Mouse (Mus musculus) gastrocnemius, postnatal 25 days (tissue): ENCODE results near the gene Dgcr8. TPM values are rescaled to one million over a fixed set of nuclear protein-coding genes. Genes with fewer than 3 reads are reported as not detected.
"Not testable (repeated sequence)": the region's sequence is repeated elsewhere in the genome, so short reads cannot be mapped to it uniquely, and the experiment has no call there.

ENCODE experiments used
- DNase-seq: peaks from one replicate; pipeline ENCODE4 v3.0.0; 2022
- long read RNA-seq, 2 experiments: library from polyadenylated mRNA; stranded (forward); transcript quantifications; one replicate each; pipeline ENCODE4 v2.0.0; 2021
- total RNA-seq, 2 experiments: library from RNA; stranded (reverse); gene quantifications; 1 replicate in 1 of 2; 2 replicates in 1 of 2; pipeline ENCODE4 v1.2.3; 2021

The Dgcr8 gene
- 10 to 100 TPM; 14.7 to 16.2 TPM for total RNA-seq
- long read RNA-seq, experiment 1, full-length matches to known transcripts = 2 of 12 reads
- long read RNA-seq, experiment 1, partial matches to known transcripts = 2 of 12 reads
- long read RNA-seq, experiment 1, other reads (novel, unspliced or antisense) = 8 of 12 reads
- long read RNA-seq, experiment 2, full-length matches to known transcripts = 1 of 8 reads
- long read RNA-seq, experiment 2, partial matches to known transcripts = 0 of 8 reads
- long read RNA-seq, experiment 2, other reads (novel, unspliced or antisense) = 7 of 8 reads

DNA sequence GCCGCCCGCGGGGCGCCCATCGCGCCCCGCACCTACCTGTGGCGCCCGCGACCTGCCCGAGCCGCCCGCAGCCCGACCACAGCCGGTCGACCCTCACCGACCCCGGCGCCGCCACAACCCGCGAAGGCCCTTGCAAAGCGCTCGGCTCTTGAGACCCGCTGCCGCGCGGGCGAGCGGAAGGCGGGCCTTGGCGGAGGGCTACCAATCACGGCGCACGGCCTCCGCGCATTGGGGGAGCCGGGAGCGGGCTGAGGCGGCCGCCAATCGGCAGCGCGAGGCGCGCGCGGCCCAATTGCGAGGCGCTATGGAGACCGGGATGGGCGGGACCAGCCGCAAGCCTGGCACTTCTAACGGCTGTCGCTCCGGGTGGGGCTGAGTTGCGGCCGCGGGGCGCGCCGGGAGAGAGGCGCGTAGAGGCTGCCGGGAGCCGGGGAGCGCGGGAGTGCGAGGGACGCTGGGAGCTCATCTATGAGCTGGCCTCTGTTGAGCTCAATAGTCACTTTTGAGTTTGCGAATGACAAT lies at the start of gene Dgcr8:
Dgcr8 (minus strand) TSS at position 180 of the 522 bp plus-strand sequence.
- peak; percentile 99 for DNase-seq

GRCm38 (mm10) chr16:18337261-18337660 lies 48.2 kb upstream of the Dgcr8 start:
- no peak for DNase-seq

- DNase-seq = peak; percentile 41
These were observed 46.9 kb upstream of the Dgcr8 start for GRCm38 (mm10) chr16:18335981-18336380.

- DNase-seq = peak; percentile 44
These were observed 44.9 kb upstream of the Dgcr8 start for GRCm38 (mm10) chr16:18333976-18334375.

DNA sequence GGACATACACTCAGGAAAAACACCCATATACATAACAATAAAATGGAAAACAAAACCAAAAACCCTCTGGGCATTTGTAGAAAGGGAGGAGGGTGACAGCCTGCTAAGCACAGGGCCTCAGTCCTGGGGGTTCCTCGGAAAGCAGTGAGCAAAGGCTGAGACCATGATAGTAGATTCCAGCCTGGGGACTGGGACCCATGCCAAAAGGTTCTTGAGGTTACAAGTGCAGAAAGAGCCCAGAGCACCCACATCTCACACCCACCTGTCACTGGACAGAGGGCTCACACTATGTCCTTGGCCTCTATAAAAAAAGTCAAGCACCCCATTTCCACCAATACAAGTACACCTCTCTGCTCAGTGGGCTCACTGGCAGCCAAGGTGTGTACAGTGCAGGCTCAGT lies 39.5 kb upstream of the Dgcr8 start:
- no peak for DNase-seq

- no peak for DNase-seq
These were observed 38.9 kb upstream of the Dgcr8 start for GRCm38 (mm10) chr16:18327936-18328335.

- DNase-seq = no peak
These were observed 36.7 kb upstream of the Dgcr8 start for GRCm38 (mm10) chr16:18325741-18326140.

- DNase-seq = no peak
These were observed 35.0 kb upstream of the Dgcr8 start for GRCm38 (mm10) chr16:18324031-18324430.

DNA sequence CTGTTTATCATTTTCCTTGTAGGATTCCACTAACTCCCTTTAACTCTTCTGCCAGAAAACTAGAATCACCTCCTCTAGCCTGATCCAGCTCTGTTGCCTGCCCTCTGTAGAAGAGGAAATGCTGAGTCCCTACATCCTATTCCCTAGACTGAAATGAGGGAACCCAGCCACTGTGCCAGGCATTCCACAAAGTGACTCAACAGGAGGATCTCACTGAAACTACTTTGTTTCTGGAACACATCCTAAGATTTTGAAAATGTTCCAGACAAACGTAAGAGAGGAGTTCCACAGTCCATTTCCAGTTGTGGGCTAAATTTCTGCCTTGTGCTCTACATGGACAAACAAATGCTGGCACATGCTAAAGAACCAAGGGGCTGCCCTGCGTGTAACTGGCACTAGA lies 34.4 kb upstream of the Dgcr8 start:
- no peak for DNase-seq

- no peak for DNase-seq
These were observed 32.4 kb upstream of the Dgcr8 start for GRCm38 (mm10) chr16:18321443-18321842.

- DNase-seq = no peak
These were observed 29.9 kb upstream of the Dgcr8 start for GRCm38 (mm10) chr16:18318992-18319391.

- DNase-seq = no peak
These were observed 19.1 kb upstream of the Dgcr8 start for GRCm38 (mm10) chr16:18308159-18308558.

- DNase-seq = not testable (repeated sequence)
These were observed 568 bp upstream of the Dgcr8 start for GRCm38 (mm10) chr16:18289614-18290013.

DNA sequence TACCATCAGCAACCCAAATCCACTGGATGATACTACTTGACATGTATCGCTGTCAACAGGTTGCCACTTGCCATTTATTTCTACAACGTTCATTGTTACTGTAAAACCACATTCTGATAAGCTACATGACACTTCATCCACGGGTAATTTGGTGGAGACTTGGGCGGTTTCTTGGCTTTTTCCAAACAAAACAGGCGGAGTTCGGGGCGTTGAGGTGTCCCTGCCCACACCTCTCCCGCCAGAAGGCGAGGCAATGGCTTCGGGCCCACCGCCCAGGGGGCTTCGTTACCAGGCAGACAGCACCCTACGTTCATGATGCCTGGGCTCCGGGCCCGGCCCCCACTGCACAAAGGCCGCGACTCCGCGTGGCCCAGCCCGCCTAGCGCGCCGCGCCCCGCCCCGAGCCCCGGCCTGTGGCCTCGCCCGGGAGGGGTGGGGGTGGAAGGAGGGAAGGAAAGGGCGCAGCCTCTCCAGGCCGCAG lies 425 bp downstream of the Dgcr8 start:
- DNase-seq = no peak

- DNase-seq = no peak
These were observed 880 bp downstream of the Dgcr8 start for GRCm38 (mm10) chr16:18288166-18288565.

DNA sequence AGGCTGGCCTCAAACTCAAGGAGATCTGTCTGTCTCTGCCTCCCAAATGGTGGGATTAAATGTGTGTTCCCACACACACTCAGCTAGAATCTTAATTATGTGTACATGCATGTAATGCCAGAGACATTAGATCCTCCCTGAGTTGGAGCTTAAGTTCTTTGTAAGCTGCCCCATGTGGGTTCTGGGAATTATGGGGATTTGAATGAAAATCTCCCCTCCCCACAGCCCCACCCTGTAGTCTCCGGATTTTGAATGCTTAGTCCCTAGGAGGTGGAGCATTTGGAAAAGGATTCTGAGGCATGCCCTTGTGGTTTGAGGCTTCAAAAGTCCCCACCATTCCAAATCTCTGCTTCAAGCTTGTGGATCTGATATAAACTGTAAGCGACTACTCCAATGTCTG lies 13.9 kb downstream of the Dgcr8 start:
- no peak for DNase-seq

- no peak for DNase-seq
These were observed 20.9 kb downstream of the Dgcr8 start for GRCm38 (mm10) chr16:18268182-18268581.

DNA sequence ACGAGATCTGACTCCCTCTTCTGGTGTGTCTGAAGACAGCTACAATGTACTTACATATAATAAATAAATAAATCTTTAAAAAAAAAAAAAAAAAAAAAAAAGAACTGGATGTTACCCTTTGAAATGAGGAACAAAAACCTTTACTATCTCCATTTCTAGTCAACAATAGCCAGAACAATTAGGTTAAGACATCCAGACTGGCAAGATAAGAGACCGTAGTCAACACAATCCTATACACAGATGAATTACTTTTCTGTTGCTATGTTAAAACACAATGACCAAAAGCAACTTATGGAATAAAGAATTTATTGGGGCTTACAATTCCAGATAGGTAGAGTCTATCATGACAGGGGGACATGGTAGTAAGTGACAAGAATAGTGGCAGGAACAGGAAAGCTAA lies 24.0 kb downstream of the Dgcr8 start:
- DNase-seq = no peak

GRCm38 (mm10) chr16:18258221-18258620 lies 30.8 kb downstream of the Dgcr8 start, which contains the start of gene Gm49776:
Gm49776 (minus strand) TSS chr16:18258321.
- DNase-seq = no peak

DNA sequence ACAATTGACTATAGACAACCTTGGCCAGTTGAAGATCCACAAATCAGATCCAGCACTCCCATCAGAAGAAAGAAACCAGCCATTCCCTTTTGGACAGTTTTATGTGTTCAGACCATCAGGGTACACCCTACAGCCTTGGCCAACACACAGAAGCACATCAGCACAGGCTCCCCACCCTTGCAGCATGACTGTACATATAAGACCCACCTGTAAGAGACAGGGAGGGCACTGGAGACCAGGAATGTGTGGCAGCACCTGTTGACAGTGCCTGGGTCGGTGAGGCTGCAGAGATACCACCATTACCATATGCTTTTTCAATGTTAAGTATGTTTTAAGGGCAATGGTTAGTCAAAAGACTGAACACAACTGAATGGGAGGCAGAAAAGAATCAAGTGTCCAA lies 35.2 kb downstream of the Dgcr8 start:
- no peak for DNase-seq

DNA sequence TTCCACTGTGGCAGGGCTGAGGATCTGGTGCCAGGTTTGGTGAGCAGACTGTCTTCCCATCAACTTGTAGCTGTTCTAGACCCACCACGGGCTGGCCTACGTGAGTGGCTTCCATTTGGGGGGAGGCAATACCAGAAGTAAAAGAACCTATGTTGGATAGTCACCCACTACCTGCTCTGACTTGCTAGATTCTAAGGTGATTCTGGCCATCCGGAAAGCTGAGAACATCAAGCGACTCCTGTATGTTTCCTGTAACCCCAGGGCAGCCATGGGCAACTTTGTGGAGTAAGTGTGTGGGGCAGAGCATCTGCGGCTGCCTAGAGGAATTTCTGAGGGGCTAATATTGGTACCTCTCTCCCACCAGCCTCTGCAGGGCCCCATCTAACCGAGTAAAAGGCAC lies 36.3 kb downstream of the Dgcr8 start:
- no peak for DNase-seq

- DNase-seq = no peak
These were observed 37.9 kb downstream of the Dgcr8 start for GRCm38 (mm10) chr16:18250828-18251790.

- DNase-seq = no peak
These were observed 38.8 kb downstream of the Dgcr8 start for GRCm38 (mm10) chr16:18250231-18250630.
